Mouse (Mus musculus) Patski (cell line): ENCODE measurements around the gene H6pd. TPM values are rescaled to one million over a fixed set of nuclear protein-coding genes. Genes with fewer than 3 reads are reported as not detected.

Source experiments
- ATAC-seq: fragments of 100-300 bp; one replicate; pipeline ENCODE4 v1.8.0; 2021
- CTCF ChIA-PET: fragments of 350-600 bp; sonication (Branson Sonifier 250); formaldehyde crosslinking; loops from one replicate; lab custom pipeline; 2022; ENCODE audit warnings: inconsistent platforms; lab: Charles Lee
- POLR2A ChIA-PET: fragments of 350-600 bp; sonication (Branson Sonifier 250); formaldehyde crosslinking; loops from one replicate; lab custom pipeline; 2022; ENCODE audit warnings: antibody characterized with exemption, inconsistent platforms; lab: Charles Lee
- DNase-seq: peaks from one replicate; pipeline ENCODE4 v3.0.0-alpha.2; 2011; ENCODE audit warnings: low read depth, low spot score
- H3K27me3 ChIP-seq: fragments of 371-371 bp; one replicate; pipeline ENCODE4 v1.5.1; 2021
- CTCF ChIP-seq: fragments of 100-300 bp; IDR thresholded peaks from one replicate; pipeline ENCODE4 v1.5.1; 2021
- in situ Hi-C: fragments of 300-500 bp; cut with MboI; formaldehyde crosslinking; loops from 3 replicates; pipeline ENCODE4 v1.11.1; 2018; ENCODE audit warnings: low pct_unique_long_range_greater_than_20kb, mixed read lengths
- polyA plus RNA-seq: library from polyadenylated mRNA; unstranded; gene quantifications from one replicate; pipeline ENCODE4 v1.2.3, GENCODE M21; 2021

Gene H6pd
- polyA plus RNA-seq, 1 experiment from 2014 or later: 39.5 TPM

GRCm38 (mm10) chr4:149949691-149950090 is 59.1 kb downstream of the H6pd start:
- DNase-seq (no peak), ATAC-seq (no peak)
- CTCF ChIA-PET: no interaction called here
- no peaks in the 10 kb centered on the region for H3K27me3 ChIP-seq
- POLR2A ChIA-PET: interaction anchor here (1.2 kb wide), 1 partner anchor 133 kb away, joined by 3 read pairs; no protein-coding TSS in a partner anchor
- TF ChIP-seq CTCF: no peak
- in situ Hi-C loops: loop anchor here (10.0 kb wide), 1 partner anchor 105 kb away; no protein-coding TSS in a partner anchor

- DNase-seq: no peak
- in situ Hi-C loops: no loop called here
- no peaks in the 10 kb centered on the region for H3K27me3 ChIP-seq
- CTCF ChIA-PET: interaction anchor here (1.2 to 1.4 kb wide), 2 partner anchors 11 to 36 kb away, joined by 3 read pairs; no protein-coding TSS in a partner anchor
- POLR2A ChIA-PET: no interaction called here
- no peak for ATAC-seq
- no peak for TF ChIP-seq CTCF
Observed at GRCm38 (mm10) chr4:149948119-149948518, 60.7 kb downstream of the H6pd start.

GRCm38 (mm10) chr4:149947396-149947795 is 61.4 kb downstream of the H6pd start:
- DNase-seq: no peak
- POLR2A ChIA-PET: no interaction called here
- CTCF ChIA-PET: interaction anchor here (1.4 kb wide), 1 partner anchor 10 kb away, joined by 3 read pairs; no protein-coding TSS in a partner anchor
- no peaks in the 10 kb centered on the region for H3K27me3 ChIP-seq
- ATAC-seq: no peak
- in situ Hi-C loops: no loop called here
- TF ChIP-seq CTCF: no peak

- no peaks in the 10 kb centered on the region for H3K27me3 ChIP-seq
- no peak for TF ChIP-seq CTCF
- CTCF ChIA-PET: no interaction called here
- ATAC-seq: no peak
- in situ Hi-C loops: no loop called here
- no peak for DNase-seq
- POLR2A ChIA-PET: no interaction called here
Observed at GRCm38 (mm10) chr4:149945194-149945593, 63.6 kb downstream of the H6pd start.

GRCm38 (mm10) chr4:149944214-149944613 is 64.6 kb downstream of the H6pd start:
- no peaks in the 10 kb centered on the region for H3K27me3 ChIP-seq
- ATAC-seq: no peak
- POLR2A ChIA-PET: interaction anchor here (0.6 kb wide), 1 partner anchor 80 kb away, joined by 3 read pairs; no protein-coding TSS in a partner anchor
- no peak for DNase-seq
- no peak for TF ChIP-seq CTCF
- in situ Hi-C loops: no loop called here
- CTCF ChIA-PET: no interaction called here

GRCm38 (mm10) chr4:149942831-149943741 is 65.7 kb downstream of the H6pd start:
- ChIA-PET CTCF (interaction anchor here (1.1 kb wide), 1 partner anchor 15 kb away, joined by 5 read pairs; no protein-coding TSS in a partner anchor), POLR2A (interaction anchor here (1.3 kb wide), 1 partner anchor 13 kb away, joined by 3 read pairs; no protein-coding TSS in a partner anchor)
- in situ Hi-C loops: no loop called here
- ATAC-seq (no peak), DNase-seq (no peak)
- H3K27me3 ChIP-seq: no peaks in the 10 kb centered on the region
- no peak for TF ChIP-seq CTCF

- no peaks in the 10 kb centered on the region for H3K27me3 ChIP-seq
- no peak for TF ChIP-seq CTCF
- no peak for DNase-seq
- POLR2A ChIA-PET: no interaction called here
- ATAC-seq: no peak
- CTCF ChIA-PET: no interaction called here
- in situ Hi-C loops: no loop called here
Observed at GRCm38 (mm10) chr4:149941067-149941755, 67.6 kb downstream of the H6pd start.

- ChIA-PET POLR2A (no interaction called here), CTCF (no interaction called here)
- H3K27me3 ChIP-seq: no peaks in the 10 kb centered on the region
- DNase-seq: no peak
- in situ Hi-C loops: no loop called here
- TF ChIP-seq CTCF: no peak
- ATAC-seq: no peak
Observed at GRCm38 (mm10) chr4:149938701-149939100, 70.1 kb downstream of the H6pd start.

- in situ Hi-C loops: no loop called here
- ATAC-seq (no peak), DNase-seq (no peak)
- TF ChIP-seq CTCF: no peak
- no peaks in the 10 kb centered on the region for H3K27me3 ChIP-seq
- ChIA-PET POLR2A (no interaction called here), CTCF (interaction anchor here (1.3 kb wide), 1 partner anchor 11 kb away, joined by 3 read pairs; no protein-coding TSS in a partner anchor)
Observed at GRCm38 (mm10) chr4:149936921-149937320, 71.9 kb downstream of the H6pd start.

- in situ Hi-C loops: no loop called here
- POLR2A ChIA-PET: no interaction called here
- CTCF ChIA-PET: no interaction called here
- no peak for TF ChIP-seq CTCF
- no peak for DNase-seq
- no peaks in the 10 kb centered on the region for H3K27me3 ChIP-seq
- no peak for ATAC-seq
Observed at GRCm38 (mm10) chr4:149935470-149935869, 73.4 kb downstream of the H6pd start.
